Mouse (Mus musculus): Measurements from ENCODE around the gene Spef1.

Gene Spef1

DNA sequence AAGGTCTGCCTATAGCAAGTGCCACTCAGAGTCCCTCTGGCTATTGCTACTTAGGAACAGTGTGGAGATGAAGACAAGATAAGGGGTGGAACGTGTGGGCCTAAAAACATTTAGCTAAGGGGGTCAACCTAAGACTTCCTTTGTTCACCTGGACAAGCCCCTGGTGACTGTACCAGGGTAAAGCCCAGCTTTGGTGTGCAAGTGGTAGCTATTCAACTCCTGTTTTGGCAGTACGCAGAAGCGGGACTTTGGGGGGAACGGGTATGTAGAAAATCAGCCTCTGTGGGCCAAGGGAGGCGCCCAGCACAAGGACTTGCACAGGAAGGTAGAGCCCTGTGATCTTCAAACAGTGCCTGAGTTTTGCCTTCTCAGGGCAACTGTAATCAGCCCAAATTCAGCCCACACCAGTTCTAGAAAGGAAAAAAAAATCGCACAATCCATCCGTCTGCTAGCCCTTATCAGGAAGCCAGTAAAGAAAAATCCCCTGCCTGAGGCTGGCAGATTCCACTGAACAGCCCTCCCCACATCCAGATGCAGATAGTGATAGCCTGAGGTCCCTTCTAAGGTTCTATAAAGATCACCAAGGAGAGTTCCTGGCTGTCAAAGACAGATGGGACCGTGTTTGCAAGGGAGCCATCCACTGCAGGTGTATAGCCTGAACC, 18.6 kb upstream of the Spef1 start:
- DNase-seq (ENCODE audit: low spot score) = no peak

DNA sequence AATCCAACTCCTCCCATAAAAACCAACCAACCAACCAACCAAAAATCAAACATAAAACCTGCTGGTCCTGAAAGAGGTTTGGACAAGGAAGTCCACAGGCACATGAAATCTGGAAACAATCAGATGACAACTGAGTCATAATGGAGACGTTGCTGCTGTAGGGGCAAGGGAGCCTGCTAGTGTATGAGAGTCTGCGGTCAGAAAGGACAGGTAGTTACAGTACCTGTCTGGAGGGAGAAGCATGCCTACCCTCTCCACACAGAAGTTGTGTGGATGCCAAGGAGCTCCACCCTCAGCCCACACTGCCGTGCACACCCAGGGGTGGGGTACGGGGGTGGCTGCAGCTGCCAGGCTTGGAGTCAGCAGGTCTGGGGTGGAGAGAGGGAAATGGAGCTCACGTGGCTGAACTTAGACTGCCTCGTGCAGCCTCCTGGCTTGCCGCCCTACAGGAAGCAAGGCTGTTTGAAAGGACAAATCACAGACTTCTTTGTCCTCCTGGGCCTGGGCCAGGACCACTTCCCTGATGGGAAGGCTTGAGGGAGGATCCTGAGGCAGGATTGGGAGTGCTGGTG, 17.4 kb upstream of the Spef1 start:
- DNase-seq (ENCODE audit: low spot score) = peak; percentile 75

DNA sequence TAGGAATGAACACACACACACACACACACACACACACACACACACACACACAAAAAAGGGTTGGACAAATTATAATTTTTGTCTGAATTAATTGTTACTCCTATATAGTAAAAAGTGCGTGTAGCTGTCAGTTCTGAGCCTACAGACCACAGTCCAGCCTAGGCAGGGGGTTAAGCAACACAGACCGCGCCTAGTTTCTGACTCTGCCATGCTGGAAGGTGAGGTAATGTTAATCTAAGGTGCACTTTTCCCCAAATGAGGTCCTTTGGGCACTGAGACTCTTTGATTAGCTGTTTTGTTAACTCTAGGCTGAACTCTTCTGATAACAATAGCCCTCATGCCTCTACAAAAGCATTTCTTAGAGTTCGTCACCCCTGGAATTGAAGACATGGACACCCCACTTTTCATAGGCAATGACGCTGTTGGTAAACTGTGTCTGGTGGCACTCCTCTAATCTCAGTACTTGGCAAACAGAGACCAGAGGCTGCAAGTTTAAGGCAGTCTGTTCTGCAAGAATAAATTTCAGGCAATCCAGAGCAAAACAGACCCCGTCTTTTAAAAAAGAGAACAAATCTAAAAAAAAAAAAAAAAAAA, 16.8 kb upstream of the Spef1 start:
- no peak for DNase-seq (ENCODE audit: low spot score)

DNA sequence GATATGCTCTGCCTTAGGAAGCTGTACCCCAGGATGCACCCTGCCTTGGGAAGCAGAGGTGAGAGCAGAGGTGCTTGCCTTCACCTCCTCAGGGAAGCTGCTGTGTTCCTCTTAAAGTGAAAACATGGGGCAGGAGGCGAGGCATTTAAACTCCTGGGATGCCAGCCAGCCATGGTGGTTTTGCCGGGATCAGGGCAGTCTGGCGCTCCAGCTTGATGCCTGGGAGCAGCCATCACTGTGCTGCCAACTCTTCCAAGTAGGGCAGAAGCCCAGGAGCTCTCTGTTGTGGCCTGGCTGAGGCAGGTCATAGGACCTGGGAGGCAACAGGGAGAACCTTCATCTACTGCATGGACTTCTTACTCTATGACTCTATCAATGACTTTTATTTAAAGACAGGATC, 14.2 kb upstream of the Spef1 start:
- no peak for DNase-seq (ENCODE audit: low spot score)

DNA sequence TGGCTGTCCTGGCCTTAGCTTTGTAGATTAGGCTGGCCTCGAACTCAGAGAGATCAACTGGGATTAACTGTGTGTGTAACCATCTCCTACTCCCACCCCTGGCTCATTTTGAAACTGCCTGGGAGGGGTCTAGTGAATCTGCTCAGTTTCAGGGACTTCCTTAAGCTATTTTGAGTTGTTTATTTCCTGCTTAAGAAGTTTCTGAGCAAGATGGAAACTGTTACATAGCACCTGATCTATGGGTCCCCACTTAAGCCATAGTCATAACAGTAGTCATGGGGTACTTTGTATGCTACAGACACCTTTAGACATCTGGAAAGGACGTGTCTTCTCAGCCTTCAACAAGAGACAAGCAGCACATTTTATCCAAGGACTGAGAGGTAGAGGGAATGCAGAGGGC, 13.6 kb upstream of the Spef1 start:
- no peak for DNase-seq (ENCODE audit: low spot score)

DNA sequence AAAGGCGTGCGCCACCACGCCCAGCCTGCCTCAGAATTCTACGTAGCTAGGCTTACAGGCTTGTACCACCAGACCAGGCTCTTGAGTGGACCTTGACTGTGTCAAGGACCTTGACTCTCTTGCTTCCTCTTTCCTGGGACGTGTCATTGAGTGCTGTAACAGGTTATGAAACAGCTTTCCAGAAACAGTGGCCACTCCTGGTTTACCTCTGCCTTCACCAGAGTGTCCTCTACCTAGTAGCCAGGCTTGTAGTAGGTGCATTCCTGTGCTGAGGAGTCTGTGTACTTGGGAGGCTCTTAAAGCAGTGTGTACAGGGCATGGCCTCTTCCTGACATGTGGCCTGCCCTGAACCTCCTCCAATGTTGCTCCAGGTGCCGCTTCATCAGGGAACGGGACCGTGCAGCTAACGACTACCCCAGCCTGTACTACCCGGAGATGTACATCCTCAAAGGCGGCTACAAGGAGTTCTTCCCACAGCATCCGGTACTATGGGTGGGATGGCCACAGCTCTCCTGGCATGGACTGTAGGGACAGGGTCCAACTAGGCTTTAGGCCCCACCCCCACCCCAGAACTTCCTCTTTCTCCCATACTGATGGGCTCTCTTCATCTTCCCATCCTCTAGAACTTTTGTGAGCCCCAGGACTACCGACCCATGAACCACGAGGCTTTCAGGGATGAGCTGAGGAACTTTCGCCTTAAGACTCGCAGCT, 9.7 kb upstream of the Spef1 start:
- DNase-seq (ENCODE audit: low spot score) = no peak

DNA sequence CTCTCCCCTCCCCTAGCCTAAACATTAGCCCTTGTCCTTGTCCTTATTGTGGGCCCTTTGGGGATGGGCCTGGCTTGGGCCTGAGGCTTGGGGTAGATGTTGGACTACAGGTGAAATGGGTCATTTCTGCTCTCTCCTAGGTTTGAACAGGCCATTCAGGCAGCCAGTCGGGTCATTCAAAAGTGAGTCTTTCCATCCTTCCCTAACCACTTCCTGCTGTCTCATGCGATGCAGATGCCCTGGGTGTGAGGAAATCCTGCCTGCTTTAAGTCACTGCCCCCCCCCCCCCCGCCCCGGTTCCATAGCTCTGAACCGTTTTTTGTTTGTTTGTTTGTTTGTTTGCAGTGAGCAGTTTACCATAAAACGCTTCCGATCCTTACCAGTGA, 3.9 kb upstream of the Spef1 start:
- no peak for DNase-seq (ENCODE audit: low spot score)

DNA sequence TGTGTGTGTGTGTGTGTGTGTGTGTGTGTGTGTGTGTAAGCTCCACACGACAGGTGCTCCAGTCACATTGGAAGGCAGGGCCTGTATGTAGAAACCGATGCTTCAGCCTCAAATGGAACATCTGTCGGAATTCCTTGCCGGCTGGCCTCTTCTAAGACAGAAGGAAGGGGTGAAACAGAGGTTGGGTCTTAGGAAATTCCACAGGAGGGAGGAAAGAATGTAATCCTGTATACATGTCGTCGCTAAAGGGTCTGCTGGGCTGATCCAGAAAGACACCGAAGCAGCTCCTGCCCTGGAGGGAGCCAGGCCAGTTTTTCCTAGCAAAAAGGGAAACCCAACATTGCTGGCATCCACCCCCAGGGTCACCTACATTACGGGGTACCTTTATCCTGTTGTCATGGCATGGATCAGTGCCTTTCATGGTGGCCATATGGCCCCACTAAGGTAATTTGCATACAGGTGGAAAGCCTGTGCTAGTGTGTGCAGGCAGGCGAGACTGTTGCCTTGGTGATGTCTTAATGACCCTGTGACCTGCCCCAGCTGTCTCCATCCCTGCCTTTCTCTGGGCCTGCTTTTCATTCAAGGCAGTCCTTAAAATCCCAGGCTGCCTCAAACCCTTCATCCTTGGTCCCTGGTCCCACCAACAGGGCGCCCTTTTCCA, 3.4 kb upstream of the Spef1 start:
- no peak for DNase-seq (ENCODE audit: low spot score)

DNA sequence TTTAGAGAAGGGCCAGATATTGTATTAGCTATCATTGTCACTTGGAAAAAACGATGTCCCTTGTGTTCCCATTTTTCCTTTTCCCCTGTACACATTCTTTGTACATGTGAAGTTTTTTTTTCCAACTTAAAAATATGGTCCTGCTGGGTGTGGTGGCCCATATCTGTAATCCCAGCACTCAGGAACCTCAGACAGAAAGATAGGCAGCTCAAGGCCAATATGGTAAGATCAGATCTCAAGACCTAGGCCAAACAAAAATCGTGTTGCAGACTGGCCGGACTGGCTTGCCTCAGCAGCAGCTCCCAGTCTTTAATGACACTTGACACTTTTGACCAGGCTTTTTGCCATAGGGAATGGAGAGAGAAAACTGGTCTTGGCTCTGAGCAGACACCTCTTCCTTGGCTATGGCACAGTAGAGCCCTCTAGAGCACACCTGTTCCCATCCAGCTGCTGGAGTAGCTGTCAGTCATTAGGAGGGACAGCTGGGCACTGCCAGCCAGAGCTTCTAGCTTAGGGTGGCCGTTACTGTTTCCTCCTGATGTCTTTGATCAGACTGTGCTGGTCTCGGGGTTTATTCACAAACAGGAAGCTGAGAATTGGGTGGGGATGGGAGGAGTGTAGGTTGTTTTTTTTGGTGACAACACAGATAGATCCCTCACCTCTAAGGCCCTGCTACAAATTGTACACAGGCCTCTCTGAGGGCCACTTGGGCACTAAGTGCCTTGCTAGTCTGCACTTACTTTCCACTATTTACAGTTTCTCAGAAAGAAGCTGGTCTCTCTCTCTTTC, 2.6 kb upstream of the Spef1 start:
- no peak for DNase-seq (ENCODE audit: low spot score)

DNA sequence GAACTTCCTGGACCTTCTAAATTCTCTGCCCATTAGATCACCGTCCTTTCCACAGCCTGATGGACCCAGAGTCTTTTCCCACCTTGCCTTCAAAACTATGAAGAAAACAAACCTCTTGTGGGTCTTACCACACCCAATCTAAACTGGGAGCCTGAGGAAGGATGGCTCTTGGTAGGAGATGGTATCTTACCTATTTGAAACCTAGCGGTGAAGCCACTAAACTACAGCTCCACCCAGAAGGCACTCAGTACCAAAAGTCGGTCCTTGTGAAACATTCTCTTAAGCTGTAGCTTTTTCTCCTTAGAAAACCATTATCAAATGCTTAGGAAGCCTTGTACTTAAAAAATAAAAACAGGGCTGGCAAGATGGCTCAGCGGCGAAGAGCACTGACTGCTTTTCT, 1.2 kb upstream of the Spef1 start:
- DNase-seq (ENCODE audit: low spot score) = no peak

DNA sequence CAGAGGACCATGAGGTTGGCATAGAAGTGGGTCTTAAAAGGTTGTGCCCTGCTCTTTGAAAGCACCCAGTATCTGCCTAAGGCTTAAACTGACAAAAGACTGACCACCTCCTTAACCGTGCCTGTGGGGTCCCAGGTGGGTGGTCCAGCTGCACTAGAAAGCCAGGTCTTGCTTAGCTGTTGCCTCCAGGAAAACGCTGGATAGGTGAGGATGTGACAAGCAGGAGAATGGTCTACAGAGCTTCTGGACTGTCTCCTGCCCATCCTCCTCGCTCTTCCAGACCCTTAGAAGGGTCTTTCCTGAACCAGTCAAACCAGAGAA, 480 bp upstream of the Spef1 start:
- DNase-seq (ENCODE audit: low spot score) = no peak

DNA sequence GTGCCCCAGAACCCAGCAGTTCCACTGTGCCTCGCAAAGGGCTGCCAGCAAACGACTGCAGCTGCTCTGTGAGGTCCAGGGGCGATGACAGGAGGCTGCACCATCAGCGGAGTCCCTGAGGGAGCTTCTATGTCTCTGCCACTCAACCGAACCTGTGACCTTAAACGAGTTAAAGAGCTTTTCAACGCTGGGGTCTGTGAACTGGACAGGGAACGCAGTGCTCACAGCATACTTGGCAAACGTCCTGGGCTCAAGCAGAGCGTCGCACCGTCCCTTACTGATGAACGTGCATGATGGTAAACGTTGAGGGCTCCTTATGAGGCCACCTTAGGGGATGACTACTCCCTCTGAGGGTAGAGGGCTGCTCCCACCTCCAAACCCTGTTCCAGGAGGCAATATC, 739 bp downstream of the Spef1 start:
- no peak for DNase-seq (ENCODE audit: low spot score)

DNA sequence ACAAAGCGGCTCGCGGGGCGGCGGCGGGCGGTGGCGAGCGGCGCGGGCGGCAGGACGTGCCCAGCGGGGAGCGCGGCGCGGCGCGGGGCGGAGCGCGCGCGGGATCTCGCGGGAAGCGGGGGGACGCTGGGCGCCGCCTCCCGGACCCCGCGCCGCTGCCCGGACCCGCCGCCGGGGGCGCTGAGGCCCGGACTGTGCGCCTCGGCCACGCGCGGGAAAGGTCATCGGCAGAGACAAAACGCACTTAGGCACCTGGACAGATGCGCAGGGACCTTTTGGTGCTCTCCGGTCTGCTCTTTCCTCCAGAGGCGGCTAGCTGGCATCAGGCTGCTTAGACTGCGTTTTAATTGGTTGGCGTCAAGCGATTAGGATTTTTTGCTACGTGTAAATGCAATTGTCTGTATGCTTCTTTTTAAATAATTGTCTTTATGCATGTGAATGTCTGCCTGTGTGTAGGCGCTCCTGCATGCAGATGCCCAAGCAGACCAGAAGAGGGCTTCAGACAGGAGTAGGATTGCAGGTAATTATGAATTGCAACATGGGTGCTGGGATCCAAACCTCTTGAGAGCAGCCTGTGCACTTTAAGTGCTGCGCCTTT, 7.0 kb downstream of the Spef1 start, which contains the start of gene Cenpb:
Cenpb (minus strand) TSS at position 78 of the 598 bp plus-strand sequence.
- no peak for DNase-seq (ENCODE audit: low spot score)

DNA sequence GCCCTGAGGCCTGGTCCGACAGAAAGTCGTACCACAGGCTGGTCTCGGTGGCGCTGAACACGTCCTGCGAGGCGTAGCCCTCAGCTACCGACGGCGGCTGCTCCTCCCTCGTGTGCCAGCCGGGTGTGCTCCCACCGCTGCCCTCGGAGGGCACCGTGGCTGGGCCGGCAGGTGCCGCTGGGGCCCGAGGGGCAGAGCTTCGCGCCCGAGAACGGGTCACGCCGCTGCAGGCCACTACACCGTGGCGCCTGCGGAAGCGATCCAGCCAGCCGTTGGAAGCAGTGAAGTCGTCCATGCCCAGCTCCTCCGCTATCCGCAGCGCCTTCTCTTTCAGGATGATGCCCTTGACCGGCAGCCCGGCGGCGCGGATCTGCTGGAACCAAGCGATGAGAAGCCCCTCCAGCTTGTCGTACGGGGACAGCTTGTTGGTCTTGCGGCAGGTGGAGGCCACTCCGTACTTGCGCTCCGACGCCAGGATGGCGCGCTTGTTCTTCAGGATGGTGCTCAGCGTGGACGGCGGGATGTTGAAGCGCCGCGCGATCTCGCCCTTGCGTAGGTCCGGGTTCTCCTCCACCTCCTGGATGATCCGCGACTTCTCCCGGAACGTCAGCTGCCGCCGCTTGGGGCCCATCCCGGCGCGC, 7.7 kb downstream of the Spef1 start:
- DNase-seq (ENCODE audit: low spot score) = no peak

DNA sequence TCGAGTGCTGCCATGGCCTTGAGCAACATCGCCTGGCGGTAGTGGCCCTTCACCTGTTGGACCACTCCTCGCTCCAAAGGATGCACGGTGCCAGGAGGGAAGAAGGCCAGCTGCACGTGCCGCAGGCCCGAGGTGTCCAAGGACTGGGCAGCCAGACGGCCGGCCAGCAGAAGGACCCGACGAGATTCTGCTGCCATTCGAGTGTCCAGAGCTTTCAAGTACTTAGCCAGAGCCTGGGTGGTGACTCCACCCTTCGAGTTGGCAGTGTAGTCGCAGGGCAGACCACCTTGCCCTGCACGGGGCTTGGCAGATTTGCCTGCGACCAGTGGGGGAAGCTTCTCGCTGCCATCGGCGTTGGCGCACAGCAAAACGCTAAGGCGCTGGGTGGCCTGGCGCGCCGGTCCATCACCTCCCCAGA, 8.2 kb downstream of the Spef1 start:
- no peak for DNase-seq (ENCODE audit: low spot score)

DNA sequence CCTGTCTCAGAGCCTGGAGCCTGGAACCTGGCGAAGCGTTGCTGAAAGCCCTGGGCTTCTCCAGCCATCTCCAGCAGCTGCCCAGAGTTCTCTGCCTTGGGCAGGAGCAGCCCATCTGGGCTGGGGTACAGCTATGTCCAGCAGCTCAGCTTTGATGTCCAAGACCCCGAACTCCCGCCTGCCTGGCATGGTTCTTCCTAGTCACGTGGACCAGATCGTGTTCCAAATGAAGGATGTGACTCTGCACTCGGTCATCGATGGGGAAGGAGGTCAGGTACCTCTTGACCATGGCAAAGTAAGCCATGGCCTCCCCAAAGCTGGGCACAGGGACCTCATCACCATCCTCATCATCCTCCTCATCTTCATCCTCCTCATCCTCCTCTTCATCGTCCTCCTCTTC, 9.2 kb downstream of the Spef1 start:
- DNase-seq (ENCODE audit: low spot score) = no peak

DNA sequence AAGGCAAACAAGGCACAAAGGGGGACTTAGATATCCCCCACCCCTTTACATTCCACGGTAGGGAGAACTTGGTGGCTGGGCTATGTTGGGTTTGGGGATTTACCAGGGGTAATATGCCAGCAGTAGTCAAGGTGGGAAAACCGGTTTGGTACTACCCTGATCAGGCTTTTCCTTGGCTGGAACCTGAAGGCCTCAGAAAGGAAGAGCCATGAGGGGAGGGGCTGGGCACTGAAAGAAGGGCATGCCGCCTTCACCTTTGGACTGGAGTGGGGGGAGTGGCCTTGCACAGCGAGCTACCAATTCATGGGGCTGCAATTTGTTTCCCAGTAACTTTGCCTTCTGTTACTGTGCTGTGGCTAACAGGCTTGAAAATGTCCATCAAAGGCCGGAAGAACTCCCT, 10.6 kb downstream of the Spef1 start:
- DNase-seq (ENCODE audit: low spot score) = no peak

DNA sequence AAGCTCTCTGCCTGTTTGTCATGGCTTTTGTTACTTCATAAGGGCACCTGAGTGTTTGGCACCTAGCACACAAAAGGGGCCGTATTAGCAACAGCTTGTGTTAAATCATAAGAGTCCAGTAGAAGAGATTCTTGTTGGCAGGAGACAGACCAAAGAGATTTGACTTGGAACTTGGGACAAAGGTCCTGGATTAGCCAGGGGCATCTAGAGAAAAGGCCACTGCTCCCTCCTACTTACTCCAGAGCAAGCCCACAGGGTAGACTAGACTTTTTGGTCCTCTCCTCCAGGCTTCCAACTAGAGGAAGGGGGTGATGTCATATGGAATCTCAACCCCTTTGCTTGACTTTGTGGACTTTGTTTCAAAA, 11.2 kb downstream of the Spef1 start:
- no peak for DNase-seq (ENCODE audit: low spot score)

DNA sequence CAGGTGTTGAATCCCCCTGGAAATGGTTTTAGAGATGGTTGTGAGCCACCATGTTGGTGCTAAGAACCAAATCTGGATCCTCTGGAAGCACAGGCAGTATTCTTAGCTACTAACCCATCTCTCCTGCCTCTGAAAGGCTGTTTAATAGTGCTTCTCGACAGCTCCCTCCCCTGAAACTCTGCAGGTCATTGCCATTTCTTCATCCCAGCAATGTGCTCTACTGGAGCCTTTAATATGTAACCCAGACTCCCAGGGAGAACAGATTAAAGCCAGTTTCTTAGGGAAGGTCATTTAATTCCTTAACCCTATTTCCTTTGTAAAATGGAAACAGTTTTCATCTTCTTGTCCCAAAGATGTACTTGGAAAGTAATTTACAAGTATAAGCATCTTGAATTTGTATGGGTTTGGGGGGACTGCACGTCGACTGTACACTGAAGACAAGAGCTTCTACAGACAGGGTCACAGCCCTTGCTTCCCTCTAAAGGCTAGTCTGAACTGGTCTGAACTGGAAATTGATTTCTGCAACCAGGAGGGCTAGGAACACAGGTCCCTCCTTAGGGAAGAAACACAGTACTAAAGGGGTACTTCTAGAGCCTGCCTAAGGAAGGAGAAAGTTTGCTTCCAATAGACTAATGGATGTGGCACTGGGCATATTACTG, 11.7 kb downstream of the Spef1 start:
- no peak for DNase-seq (ENCODE audit: low spot score)

DNA sequence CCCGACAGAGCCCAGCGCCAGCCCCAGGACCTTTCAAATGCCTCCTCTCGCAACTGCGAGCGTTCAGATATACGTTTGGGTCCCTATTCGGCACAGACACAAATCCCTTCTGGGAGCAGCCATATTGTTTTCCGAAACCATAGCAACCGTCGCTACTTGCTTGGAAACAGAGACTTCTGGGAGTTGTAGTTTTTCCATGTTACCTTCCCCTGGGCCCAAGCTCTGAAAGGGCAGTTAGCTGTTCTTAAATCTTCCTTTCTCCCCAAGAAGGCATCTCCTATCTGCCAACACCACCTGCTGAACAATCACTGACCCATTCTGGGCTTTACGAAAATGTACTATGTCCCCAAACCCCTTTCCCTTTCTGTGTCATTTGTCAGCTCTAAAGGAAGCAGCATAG, 12.4 kb downstream of the Spef1 start:
- no peak for DNase-seq (ENCODE audit: low spot score)

DNA sequence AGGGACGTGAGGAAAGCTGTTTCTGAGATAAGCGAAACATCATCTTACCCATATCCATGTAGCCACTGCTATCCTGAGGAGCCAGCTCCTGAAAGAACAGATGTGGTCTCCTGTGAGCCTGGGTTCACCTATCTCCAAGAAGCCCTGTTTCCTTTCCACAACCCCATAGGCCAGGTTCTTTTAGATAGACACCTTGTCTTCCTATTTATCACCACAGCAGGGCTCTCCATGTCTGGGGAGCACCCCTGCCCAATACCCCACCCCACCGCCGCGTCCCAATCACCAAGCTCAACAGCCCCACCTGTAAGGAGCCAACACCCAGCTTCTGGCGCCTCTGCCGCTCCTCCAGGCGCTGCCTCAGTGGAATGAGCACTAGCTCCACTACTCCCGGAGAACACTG, 14.8 kb downstream of the Spef1 start:
- no peak for DNase-seq (ENCODE audit: low spot score)

All from urinary bladder, postnatal 10 days (tissue).